Mouse (Mus musculus) small intestine, adult 2 months (tissue): ENCODE results near the gene Phlda1.

ENCODE experiments used
- CTCF ChIP-seq: fragments of 200-500 bp; IDR thresholded peaks from 2 replicates; pipeline ENCODE4 v1.5.1; 2012; ENCODE audit warnings: low read depth, mild to moderate bottlenecking, control low read depth, inconsistent platforms, low read length, moderate library complexity, mixed read lengths; ENCODE audit not compliant: insufficient replicate concordance, insufficient read length; ENCODE audit errors: extremely low read depth
- POLR2A ChIP-seq: fragments of 200-500 bp; IDR thresholded peaks from 2 replicates; pipeline ENCODE4 v1.6.1; 2012; ENCODE audit warnings: low read depth, mild to moderate bottlenecking, control low read depth, inconsistent platforms, low read length, moderate library complexity

- TF ChIP-seq POLR2A (no peak), CTCF (no peak)
Measured at GRCm38 (mm10) chr10:111516172-111516588, 10.1 kb downstream of the Phlda1 start.
